Mouse (Mus musculus) liver, adult 2 months (tissue): ENCODE results near the gene Kif5c. TPM values are rescaled to one million over a fixed set of nuclear protein-coding genes. Genes with fewer than 3 reads are reported as not detected.

Experiments used
- DNase-seq: peaks from one replicate; pipeline ENCODE4 v3.0.0-alpha.2; 2011; ENCODE audit warnings: low read depth, low spot score; ENCODE audit errors: extremely low read depth
- H3K27ac ChIP-seq: fragments of 200-500 bp; replicated peaks from 2 replicates; pipeline ENCODE4 v1.5.1; 2012; ENCODE audit warnings: low read depth, mild to moderate bottlenecking, control low read depth, inconsistent platforms, low read length; ENCODE audit not compliant: insufficient read depth
- H3K27me3 ChIP-seq: fragments of 200-500 bp; 2 replicates; pipeline ENCODE4 v1.6.1; 2012; ENCODE audit warnings: mild to moderate bottlenecking, moderate library complexity, low read length, inconsistent platforms; ENCODE audit not compliant: control insufficient read depth, insufficient read depth
- H3K36me3 ChIP-seq: fragments of 200-500 bp; 2 replicates; pipeline ENCODE4 v1.6.1; 2012; ENCODE audit warnings: low read length, inconsistent platforms; ENCODE audit not compliant: control insufficient read depth, insufficient read depth
- H3K4me1 ChIP-seq: fragments of 200-500 bp; 2 replicates; pipeline ENCODE4 v1.6.1; 2011; ENCODE audit warnings: low read length; ENCODE audit not compliant: control insufficient read depth, insufficient read depth
- H3K4me3 ChIP-seq: fragments of 200-500 bp; 2 replicates; pipeline ENCODE4 v1.5.1; 2011; ENCODE audit warnings: low read depth, mild to moderate bottlenecking, control low read depth, low read length, moderate library complexity; ENCODE audit not compliant: insufficient read depth
- H3K79me2 ChIP-seq: fragments of 200-500 bp; 2 replicates; pipeline ENCODE4 v1.6.1; 2012; ENCODE audit warnings: inconsistent platforms, mild to moderate bottlenecking, low read length, moderate library complexity; ENCODE audit not compliant: control insufficient read depth, insufficient read depth
- H3K9ac ChIP-seq: fragments of 200-500 bp; 2 replicates; pipeline ENCODE4 v1.6.1; 2012; ENCODE audit warnings: low read depth, mild to moderate bottlenecking, control low read depth, inconsistent platforms, low read length
- CTCF ChIP-seq: fragments of 200-500 bp; IDR thresholded peaks from 2 replicates; pipeline ENCODE4 v1.5.1; 2011; ENCODE audit warnings: low read depth, low read length, control low read depth
- POLR2A ChIP-seq: fragments of 200-500 bp; IDR thresholded peaks from 2 replicates; pipeline ENCODE4 v1.6.1; 2011; ENCODE audit warnings: low read length, control low read depth; ENCODE audit not compliant: insufficient read depth; ENCODE audit errors: extremely low read depth
- WGBS: fragments of 180-500 bp; shearing (Covaris S2); methylation state at CpG from one replicate; pipeline ENCODE4 v1.1.7; 2018; 5-methylcytosine and 5-hydroxymethylcytosine counted together
- polyA plus RNA-seq: library from polyadenylated mRNA; depleted of rRNA; stranded (reverse); fragments of >200 nt; gene quantifications from 2 replicates; pipeline ENCODE4 v1.2.3, GENCODE M21; 2012
- total RNA-seq: library from RNA; depleted of rRNA; stranded (reverse); fragments of >200 nt; gene quantifications from 2 replicates; pipeline ENCODE4 v1.2.3, GENCODE M21; 2014

The Kif5c gene
- total and polyA plus RNA-seq, 2 experiments, result under 0.01 TPM; not detected in 1

DNA sequence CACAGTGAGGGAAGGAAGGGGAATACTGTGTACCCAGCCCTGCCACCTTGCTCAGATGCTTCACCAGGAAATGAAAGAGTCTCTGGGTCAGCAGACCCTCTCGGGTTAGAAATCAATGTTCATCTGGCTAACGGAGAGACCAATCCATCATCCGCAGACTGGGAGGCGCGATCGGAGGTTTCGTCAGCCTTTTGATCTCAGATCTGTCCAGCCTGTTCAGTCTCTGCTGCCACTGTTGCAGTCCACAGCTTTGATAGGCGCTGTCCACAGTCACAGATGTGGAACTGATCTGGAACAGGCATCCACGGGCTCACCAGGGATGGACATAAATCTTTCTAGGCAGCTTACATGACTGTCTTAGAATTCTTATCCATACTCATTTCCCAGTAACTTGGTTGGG, 29.2 kb downstream of the Kif5c start:
- no peak overlapping the region for H3K27ac ChIP-seq
- H3K36me3 ChIP-seq, result no peaks in the 10 kb centered on the region
- H3K4me3 ChIP-seq, result no peak overlapping the region
- no peak overlapping the region for H3K9ac ChIP-seq
- TF ChIP-seq POLR2A, result no peak
- TF ChIP-seq CTCF, result no peak
- H3K27me3 ChIP-seq, result no peaks in the 10 kb centered on the region
- DNase-seq, result no peak
- WGBS, result 66% methylated on average over 9 of the region's 9 CpGs
- H3K79me2 ChIP-seq, result no peaks in the 10 kb centered on the region
- H3K4me1 ChIP-seq, result no peaks in the 10 kb centered on the region

DNA sequence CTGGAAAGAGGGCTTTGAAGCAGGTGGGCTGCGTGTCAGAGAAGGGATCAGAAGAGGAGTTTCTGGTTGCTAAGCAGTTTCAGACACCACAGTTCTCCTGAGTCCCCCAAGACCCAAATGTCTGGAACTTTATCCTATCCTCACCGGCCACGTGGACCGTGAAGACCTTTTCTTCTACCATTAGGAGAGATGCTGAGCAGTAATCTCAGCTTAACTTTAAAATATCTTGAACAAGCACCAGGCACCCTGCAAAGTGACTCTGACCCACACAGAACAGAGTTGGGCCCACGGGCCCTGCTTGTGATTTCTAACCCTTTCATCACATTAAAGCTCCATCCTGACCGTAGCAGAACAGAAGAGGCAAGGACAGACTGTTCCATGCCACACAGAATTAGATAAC, 29.7 kb downstream of the Kif5c start:
- 94% methylated on average over 6 of the region's 6 CpGs for WGBS
- no peak overlapping the region for H3K9ac ChIP-seq
- no peak overlapping the region for H3K4me3 ChIP-seq
- no peak for TF ChIP-seq CTCF
- TF ChIP-seq POLR2A, result no peak
- no peak for DNase-seq
- no peaks in the 10 kb centered on the region for H3K79me2 ChIP-seq
- no peaks in the 10 kb centered on the region for H3K4me1 ChIP-seq
- H3K27me3 ChIP-seq, result no peaks in the 10 kb centered on the region
- H3K36me3 ChIP-seq, result no peaks in the 10 kb centered on the region
- no peak overlapping the region for H3K27ac ChIP-seq

DNA sequence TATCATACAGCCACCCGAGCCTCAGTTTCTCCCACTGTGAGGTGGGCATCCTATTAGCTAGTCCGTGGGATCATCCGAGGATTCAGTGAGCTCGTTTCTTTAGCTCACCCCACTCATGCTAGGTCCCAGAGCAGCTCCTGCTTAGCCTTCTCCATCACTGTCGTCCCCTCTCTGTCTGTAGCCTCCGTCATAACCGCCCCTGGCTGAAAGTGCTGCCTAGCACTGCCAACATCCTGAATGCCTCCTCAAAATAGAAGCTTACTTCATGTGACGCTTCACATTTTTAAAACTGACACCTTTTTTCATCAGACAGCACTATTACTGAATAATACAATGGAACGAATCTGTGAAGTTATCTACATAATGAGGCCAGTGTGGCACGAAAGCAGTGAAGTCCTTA, 30.1 kb downstream of the Kif5c start:
- no peaks in the 10 kb centered on the region for H3K4me1 ChIP-seq
- H3K9ac ChIP-seq, result no peak overlapping the region
- no peaks in the 10 kb centered on the region for H3K27me3 ChIP-seq
- TF ChIP-seq CTCF (no peak), POLR2A (no peak)
- no peak overlapping the region for H3K4me3 ChIP-seq
- no peak for DNase-seq
- 77% methylated on average over 10 of the region's 10 CpGs for WGBS
- no peaks in the 10 kb centered on the region for H3K79me2 ChIP-seq
- H3K36me3 ChIP-seq, result no peaks in the 10 kb centered on the region
- no peak overlapping the region for H3K27ac ChIP-seq

DNA sequence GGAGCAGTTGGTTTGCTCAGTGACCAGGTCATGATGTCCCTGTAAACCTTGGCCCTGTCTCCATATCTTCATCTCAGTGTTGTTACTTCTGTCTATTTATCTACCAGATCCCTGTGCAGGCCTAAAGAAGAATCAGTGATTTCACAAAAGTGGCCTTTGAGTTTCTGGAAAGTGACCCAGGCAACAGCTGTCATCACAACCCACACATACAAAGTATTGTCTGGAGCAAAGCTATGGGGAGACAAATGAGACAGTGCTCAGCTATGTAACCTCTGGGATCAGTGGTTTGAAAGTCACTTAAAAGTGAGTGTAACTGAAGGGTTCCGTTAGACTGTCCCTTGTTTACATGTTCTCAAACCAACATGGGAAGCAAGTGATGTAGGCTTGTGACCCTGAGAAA, 32.6 kb downstream of the Kif5c start:
- H3K4me3 ChIP-seq, result no peak overlapping the region
- no peaks in the 10 kb centered on the region for H3K4me1 ChIP-seq
- H3K9ac ChIP-seq, result no peak overlapping the region
- H3K36me3 ChIP-seq, result no peaks in the 10 kb centered on the region
- DNase-seq, result no peak
- H3K27me3 ChIP-seq, result no peaks in the 10 kb centered on the region
- WGBS, result 89% methylated on average over 1 of the region's 1 CpGs
- H3K79me2 ChIP-seq, result no peaks in the 10 kb centered on the region
- TF ChIP-seq CTCF, result no peak
- TF ChIP-seq POLR2A, result no peak
- H3K27ac ChIP-seq, result no peak overlapping the region

DNA sequence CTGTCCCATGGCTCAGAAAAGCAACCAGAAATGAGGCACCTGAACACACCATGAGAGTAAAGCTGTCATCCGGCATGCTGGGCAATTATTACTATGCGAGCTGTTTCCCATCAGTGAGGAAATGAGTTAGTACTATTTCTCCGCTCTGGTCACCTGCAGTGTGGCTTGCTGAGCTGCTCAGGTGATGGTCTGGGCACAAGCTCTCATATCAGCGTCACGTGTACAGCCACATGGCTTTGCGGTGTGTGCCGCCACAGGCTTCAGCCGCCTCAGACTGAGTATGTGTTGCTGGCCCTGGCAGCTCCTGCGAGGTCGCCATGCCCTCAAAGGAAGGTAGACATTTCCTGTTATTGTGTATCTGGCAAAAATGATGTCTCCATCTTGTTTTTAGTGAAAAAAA, 35.5 kb downstream of the Kif5c start:
- H3K27ac ChIP-seq, result no peak overlapping the region
- H3K27me3 ChIP-seq, result no peaks in the 10 kb centered on the region
- 81% methylated on average over 10 of the region's 10 CpGs for WGBS
- H3K79me2 ChIP-seq, result no peaks in the 10 kb centered on the region
- TF ChIP-seq CTCF (no peak), POLR2A (no peak)
- no peak overlapping the region for H3K9ac ChIP-seq
- no peak for DNase-seq
- no peaks in the 10 kb centered on the region for H3K4me1 ChIP-seq
- no peaks in the 10 kb centered on the region for H3K36me3 ChIP-seq
- no peak overlapping the region for H3K4me3 ChIP-seq

DNA sequence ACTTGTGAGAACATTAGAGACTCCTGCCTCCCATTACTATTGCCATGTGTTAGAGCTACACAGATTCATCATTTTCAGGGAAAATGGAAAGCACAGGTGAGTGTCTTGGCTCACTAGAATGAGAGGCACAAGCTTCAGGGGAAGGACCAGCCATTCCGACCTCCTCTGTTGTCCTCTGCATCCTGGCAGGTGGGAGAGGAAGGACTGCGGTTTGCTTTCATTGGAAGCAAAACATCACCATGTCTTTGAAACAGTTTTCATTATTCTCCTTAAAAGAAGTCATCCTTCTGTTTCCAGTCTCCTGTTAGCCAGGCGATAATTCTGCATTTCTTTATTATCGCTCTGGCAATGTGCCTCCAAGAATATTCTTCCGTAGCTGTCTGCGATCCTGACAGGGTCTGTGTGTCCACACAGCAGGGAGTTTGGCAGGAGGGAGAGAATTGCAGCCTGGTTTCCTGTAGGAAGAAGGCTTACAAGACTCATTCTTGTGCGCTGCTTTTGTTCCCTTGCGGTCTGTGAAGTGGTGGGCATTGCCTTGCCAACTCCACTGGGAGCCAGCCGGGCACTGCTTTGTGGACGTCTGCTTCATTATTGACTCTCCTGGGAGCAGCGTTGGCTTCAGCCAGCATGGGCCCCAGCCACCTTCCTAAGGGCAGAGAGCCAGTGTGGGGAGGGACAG, 36.2 kb downstream of the Kif5c start:
- Histone ChIP-seq H3K36me3 (no peaks in the 10 kb centered on the region), H3K9ac (no peak overlapping the region), H3K79me2 (no peaks in the 10 kb centered on the region), H3K27me3 (no peaks in the 10 kb centered on the region), H3K27ac (no peak overlapping the region), H3K4me1 (no peaks in the 10 kb centered on the region), H3K4me3 (no peak overlapping the region)
- no peak for DNase-seq
- no peak for TF ChIP-seq POLR2A
- 69% methylated on average over 11 of the region's 11 CpGs for WGBS
